Mouse (Mus musculus): Measurements from ENCODE around the gene Tmem182. TPM values are rescaled to one million over a fixed set of nuclear protein-coding genes. Genes with fewer than 3 reads are reported as not detected.

Tmem182 gene
- total RNA-seq, 2 experiments from 2014 or later = 141 to 153 TPM

DNA sequence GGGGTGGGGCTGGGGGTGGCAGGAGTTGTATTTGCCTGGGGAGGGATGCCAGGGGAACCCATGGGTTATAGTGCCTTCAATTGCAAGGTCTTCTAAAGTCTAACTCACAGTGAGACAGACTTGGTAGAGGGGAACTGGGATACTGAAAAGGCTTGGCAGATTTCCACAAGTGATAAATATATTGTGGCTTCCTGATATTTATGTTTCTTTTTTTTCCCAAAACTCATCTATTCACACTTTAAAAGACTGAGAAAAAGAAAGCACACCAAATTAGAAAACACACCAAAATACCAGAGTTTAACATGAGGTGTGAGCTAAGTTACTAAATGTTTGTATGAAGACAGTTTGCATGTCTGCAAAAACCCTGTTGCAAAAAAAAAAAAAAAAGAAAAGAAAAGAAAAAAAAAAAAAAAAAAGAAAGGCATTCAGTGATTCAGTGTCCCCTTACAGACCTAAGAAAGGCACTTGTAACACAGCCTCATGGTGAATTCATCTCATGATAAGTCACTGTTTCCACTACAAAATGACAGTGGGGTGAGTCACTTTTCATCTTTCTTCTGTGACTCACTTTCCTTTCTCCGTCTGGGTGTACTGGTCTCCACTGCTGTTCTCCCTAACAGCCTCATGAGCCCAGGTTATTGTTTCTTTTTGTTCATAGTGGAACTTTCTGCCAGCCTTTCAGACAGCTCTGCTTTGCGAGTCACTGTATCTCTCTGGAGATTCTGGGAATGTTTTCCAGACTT is 42.0 kb downstream of the Tmem182 start:
- intact Hi-C loops (cut with DNase I) = no loop called here
- no peak for DNase-seq (ENCODE audit: low spot score)

DNA sequence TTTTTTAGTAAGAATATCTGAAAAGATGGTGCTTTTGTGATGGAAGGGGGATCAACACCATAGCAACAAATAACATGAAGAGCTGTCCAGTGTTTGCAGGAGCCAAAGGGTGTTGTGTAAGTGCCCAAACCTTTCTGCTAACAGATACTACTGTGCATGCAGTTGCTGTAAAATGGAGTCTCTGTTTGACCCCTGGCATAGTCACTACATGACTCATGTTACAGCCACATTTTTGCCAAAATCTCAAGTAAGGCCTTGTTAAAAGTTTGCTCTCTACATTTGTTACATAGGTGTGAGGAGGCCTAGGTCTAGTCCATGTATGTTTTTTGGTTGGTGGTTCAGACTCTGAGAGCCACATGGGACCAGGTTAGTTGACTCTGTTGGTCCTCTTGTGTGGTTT is 45.9 kb downstream of the Tmem182 start:
- no peak for DNase-seq (ENCODE audit: low spot score)
- intact Hi-C loops (cut with DNase I) = no loop called here

DNA sequence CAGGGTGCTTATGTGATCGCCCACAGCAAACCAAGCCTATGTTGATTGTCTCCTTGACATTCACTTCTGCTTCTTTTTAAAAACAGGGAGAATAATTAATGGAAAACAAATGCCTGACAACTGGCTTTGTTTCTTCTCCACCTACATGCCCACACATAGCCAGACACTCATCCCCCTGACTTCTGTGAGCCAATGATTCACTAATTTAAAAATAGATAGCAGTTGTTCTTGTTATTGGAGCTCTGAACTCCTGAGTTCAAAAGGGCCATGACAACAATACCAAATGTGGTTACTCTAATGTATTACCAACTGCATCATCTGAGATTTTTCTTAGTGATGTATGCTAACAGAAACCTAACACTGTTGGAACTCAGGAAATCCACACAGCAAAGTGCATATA is 49.9 kb downstream of the Tmem182 start:
- intact Hi-C loops (cut with DNase I) = no loop called here

DNA sequence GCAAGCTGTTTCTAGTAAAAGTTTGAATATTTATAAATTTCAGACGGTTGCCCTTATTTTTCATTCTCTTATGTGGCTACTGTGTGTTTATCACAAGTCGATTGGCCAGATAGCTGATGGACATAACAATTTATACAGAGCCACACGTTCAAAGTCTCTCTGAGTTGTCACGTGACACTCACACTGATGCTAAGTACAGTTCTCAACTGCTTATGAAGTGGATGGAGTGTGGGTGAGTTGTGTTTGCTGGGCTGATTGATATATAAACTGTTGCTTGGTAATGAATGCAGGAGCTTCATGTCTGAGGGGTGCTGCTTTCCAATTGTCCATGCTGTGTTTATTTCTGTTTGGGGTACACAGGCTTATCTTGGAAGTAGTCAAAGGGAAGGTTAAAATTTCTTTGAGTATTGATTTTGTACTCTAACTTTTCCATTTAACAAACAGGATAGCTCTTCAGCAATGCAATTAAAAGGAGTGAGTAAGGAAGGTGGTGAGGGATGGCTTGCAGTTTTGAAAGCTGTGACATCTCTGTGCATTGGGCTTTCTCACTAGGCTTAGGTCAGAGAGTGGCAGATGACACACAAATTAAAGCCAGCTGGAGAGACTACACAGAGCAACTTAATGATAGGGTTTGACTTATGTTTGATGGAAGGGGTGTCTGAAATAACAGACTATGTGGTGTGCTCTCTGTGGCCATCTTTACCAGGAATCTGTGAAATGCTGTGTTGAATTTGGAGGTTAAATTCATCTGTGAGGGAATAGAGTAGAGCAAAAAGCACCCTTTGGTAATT is 51.6 kb downstream of the Tmem182 start:
- intact Hi-C loops (cut with DNase I) = no loop called here
- DNase-seq (ENCODE audit: low spot score) = no peak

More for the DNA sequence above, 49.9 kb downstream of the Tmem182 start:
- no peak for DNase-seq (ENCODE audit: low spot score)

DNA sequence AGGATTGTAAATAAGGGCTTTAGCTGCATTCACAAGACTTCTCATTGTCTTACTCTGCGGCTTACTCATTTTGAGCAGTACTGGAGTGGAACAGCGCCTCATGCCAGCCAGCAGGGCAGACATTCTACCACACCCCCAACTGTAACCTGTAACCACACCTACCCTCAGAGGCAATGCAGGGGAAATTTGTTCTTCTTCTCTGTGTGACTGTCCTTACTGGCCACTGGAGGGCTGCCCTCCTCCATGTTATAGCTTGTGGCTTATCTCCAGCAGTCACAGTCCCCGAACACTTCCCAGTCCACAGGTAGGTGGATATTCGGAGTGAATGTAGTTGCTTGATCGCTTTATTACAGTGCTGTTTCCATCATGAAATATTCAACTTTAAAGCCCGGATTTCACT is 59.6 kb downstream of the Tmem182 start:
- intact Hi-C loops (cut with DNase I) = no loop called here
- no peak for DNase-seq (ENCODE audit: low spot score)

DNA sequence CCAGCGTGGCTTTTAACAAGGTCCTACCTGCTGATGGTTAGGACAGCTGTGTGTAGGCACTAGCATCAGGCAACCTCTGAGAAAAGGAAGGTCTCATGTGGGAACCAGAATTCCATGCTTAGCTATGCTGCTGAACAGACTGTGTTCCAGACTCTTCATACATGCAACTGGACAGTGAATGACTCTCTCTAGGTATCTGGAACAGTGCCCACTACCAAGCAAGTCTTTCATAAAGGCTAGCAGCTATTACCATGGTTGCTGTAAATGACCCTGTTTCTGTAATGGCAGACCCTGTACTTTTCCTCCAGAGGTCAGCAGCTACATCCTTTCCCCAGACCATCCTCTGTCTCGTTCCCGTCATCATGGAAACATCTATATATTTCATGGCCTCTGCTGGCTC is 61.7 kb downstream of the Tmem182 start:
- intact Hi-C loops (cut with DNase I) = no loop called here
- DNase-seq (ENCODE audit: low spot score) = no peak

DNA sequence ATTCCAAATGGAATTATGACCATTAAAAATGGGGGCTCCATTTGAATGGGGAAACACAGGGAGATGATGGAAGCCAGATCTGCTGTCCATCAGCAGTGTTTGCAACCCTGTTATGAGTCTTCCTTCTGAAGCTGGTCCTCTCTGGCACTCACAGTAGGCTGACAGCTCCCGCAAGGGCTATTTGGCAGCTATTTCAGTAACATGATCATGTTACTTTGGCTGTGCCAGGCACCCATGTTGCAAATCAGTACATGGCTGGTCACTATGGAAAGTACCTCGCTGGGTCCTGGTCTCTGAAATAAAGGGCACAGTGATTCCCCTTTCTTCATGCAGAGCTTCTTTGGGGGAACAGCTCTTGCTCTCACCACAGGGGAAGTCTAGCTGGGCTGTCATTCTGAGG is 62.2 kb downstream of the Tmem182 start:
- intact Hi-C loops (cut with DNase I) = no loop called here
- DNase-seq (ENCODE audit: low spot score) = no peak

DNA sequence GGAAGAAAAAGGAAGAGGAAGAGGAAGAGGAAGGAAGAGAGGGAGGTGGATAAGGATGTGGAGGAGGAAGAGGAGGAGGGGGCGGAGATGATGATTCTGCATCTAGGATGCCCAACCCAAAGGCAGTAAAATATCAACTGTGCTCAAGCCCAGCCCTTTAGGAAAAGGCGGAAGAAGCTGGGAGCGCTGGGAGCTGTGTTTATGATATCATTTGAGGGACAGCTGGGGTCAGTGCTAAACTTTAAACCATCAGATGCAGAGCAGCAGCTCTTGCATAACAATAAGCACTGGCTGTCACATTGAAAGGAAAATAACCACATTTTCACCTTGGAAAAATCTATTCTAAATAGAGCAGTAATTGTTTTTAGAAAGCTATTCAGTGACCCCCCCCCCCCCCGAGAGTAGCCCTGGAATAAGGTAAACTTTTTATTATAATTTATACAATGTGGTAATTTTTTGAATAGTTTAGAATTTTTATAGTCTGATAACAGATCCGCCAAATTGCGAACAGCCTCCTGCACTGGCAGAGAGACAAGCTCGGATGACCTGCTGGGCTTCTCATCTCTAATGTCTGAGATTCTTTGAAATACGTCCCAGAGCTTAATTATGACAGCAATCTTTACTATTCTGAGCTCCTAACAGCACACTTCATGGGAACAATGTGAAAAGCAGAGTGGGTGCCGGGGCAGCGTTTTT is 68.5 kb downstream of the Tmem182 start:
- no peak for DNase-seq (ENCODE audit: low spot score)
- intact Hi-C loops (cut with DNase I) = no loop called here

DNA sequence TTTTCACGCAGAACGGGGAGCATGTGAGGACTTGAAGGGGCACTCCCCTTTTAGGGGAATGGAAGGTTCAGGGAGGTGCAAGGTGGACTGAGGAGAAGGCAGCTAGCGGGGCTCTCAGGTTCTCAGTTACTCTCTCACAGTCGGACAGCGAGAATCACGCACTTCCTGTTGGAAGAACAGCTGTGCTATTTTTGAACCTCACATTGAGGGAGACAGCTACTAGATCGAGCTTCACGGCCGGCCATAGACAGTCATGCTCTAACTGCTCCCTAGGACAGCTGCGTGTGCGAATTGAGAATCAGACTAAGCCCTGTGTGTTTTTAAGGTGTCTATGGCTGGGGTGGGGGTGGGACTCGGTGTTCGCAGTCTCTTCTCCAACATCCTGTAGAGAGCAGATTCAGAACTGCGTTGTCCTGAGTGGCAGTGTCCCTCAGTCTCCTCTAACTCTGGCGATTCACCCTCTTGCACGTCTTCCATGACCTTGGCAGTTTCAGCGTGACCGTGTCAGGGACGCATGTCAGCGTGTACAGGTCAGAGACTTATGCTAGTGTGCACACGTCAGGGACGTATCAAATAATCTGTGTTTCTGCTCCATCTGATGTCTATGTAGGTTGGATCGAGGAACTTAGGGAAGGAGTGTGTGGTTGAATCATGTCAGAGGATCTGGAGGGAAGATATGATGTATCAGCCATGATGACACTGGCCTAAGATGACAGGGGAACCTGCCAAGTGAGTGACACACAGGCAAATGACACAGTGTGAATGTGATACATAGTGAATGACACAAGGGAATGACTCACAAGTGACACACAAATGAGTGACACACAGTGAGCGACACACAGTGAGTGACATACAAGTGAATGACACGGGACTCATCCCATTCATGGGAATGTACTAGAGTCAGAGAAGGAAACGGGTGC is 69.3 kb downstream of the Tmem182 start:
- intact Hi-C loops (cut with DNase I) = no loop called here
- no peak for DNase-seq (ENCODE audit: low spot score)

DNA sequence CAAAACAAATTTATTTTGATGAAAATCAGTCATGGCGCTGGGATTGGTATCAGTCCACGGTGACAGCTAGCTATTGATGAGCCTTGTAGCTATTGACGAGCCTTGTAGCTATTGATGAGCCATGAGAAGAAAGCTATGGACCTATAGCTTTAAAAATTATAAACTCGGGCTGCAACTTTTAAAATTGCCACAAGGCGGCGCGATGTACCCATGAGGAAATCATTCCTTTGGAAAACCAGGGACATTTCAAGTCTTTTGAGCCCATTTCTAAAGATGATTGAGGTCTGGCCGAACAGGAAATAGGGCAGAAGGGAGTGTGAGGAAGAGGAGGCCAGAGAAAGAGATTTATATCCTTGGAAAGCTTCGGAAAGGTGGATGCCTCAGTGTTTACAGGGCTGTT is 73.7 kb downstream of the Tmem182 start:
- intact Hi-C loops (cut with DNase I) = no loop called here
- DNase-seq (ENCODE audit: low spot score) = no peak

DNA sequence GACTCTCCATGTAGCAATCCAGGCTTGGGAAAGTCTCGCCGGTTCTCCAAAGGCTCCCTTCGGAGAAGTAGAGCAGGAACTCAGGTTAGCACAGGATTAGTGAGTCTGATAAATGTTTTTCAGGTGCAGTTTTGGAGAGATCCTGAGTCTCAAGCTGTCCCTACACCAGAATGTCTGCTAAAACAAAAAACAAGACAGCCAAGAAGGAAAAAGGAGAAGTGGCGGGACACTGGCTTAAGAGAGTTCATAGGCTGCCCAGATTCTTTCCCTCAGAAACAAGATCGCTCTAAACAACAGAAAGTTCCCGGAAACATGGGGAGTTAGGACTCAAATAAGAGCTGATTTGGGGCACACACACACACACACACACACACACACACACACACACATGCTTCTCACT is 74.1 kb downstream of the Tmem182 start:
- intact Hi-C loops (cut with DNase I) = no loop called here
- DNase-seq (ENCODE audit: low spot score) = no peak

DNA sequence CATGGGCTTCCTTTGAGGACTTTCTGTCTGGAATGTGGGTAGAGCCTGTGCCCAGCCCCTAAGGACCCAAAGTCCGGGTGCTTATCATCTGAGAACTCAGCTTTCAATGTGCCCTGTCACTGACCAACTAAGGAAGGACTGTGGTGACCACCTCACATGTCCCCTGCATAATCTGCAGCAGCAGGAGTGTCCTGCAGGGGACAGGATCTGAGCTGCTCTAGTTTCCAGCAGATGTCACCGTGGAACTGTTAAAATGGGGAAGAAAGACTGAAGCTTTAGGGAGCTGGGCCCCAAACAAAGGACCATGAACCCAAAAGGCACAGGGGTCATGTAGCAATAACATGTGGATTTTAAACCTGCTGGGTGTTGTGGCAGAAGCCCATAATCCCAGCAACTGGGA is 75.1 kb downstream of the Tmem182 start:
- intact Hi-C loops (cut with DNase I) = no loop called here
- DNase-seq (ENCODE audit: low spot score) = no peak

DNA sequence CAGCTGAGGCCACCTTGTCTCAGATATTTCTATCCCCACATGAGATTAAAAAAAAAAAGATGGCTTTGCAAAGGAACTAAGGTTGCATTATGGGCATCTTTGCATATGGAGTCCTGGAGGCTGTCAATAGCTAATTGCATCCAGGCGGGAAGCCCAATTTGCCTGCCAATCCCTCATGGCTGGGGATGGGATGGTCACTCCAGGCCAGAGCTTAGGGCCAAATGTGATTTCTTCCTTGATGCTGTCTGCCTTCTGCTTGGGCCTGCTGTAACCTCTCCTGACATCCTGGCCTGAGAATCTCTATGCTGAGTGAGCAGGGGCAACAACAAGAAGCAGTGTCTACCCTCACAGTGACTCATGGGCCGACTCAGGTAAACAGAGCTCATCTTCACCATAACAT is 78.5 kb downstream of the Tmem182 start:
- intact Hi-C loops (cut with DNase I) = no loop called here
- DNase-seq (ENCODE audit: low spot score) = no peak

DNA sequence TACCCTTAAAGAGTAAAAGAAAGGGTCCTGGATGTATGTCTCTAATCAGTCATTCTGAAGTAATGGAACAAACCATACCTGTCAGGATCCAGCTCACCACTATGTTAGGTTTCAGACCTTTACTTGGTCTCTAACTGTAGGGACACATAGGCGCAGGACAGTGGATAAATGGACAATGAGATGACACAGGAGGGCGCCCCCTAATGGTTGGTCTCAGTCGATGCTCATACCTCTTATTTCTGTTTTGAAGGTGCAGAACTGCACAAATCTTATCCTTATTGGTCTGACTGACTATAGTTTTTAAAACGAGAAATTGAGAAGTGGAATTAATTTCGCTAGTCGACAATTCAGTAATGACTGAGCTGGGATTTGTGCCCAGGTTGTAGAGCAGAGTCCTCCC is 79.5 kb downstream of the Tmem182 start:
- DNase-seq (ENCODE audit: low spot score) = no peak
- intact Hi-C loops (cut with DNase I) = no loop called here

DNA sequence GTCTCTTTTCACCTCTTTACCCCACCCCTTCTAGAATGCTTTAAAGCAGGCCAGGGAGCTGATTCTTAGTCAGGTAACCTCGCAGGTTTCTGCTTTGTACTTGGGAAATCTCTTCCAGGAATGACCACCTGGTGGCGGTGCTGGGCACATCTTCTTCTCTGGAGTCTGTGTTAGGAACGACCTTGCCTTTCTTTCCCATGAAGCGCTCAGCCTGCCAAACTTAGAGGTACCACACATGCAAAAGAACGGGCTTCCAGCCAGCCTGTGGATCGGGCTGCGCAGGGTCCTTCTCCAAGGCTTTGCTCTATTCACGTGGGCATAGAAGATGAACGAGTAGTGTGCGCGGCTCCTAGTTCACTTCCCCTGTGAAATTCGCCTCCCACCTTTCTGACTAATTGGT is 82.3 kb downstream of the Tmem182 start:
- DNase-seq (ENCODE audit: low spot score) = no peak
- intact Hi-C loops (cut with DNase I) = no loop called here

DNA sequence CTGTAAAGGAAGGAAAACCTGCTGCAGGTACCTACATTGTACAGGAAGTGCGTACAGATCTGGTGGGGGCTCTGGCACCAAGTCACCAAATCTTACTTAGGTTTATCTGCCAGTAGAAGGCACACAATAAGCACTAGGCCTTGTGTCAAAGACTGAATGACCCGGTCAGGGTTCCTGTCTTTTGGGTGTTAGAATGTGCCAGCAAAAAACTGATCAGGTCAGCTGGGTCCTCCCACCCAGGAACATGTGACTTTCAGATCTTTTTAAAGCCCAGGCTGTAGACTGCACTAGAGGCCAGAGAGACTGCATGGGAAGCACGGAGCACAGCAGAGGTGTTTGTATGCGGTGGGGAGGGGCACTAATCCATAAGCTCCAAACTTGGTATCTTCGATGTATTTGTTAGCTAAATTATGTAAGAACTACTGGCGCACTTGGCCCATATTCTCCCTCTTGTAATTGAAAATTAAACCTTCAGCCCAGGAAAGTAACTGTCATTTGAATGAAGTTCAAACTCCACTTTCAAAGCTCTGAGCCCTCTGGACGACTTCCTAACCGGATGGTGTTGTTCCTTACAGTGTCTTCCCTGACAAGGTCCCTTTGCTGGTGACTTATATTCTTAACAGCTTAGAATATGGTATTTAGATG is 83.1 kb downstream of the Tmem182 start:
- DNase-seq (ENCODE audit: low spot score) = no peak
- intact Hi-C loops (cut with DNase I) = no loop called here

DNA sequence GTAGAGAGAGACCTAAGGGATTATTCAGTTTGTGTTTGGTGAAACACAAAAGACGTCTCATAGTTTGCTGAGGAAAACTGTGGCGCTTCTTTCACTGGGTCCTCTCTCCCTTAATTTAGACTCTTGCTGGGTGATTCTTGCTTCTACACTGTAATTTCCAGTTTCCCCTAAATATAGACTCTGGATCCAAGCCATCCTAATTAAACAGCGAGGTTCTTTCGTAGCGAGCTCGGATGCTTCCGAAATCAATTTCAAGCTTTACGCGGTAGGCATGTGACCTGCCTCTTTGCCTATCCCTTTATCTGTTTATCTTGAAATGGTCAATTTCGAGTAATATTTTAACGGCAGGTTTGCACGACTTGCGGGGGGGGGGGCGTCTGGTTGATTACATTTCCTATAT is 84.2 kb downstream of the Tmem182 start:
- no peak for DNase-seq (ENCODE audit: low spot score)
- intact Hi-C loops (cut with DNase I) = no loop called here

DNA sequence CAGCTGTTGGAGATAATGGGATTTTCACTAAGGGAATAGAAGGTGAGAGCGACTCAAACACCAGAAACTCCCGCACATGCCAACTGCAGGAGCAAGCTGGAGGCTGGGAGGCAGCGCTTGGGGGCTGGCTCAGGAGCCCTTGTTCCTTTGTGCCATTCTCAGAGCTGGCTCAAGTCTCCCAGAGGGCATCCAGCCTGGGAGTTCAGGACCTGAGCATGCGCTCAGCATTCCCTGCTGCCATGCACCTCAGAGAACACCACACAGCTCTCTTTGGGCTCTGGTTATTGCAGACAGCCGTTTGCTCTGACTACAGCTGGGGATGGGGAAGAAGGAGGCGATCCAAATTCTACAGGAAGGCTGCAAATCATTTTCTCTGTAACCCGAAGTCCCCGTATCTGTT is 84.8 kb downstream of the Tmem182 start:
- no peak for DNase-seq (ENCODE audit: low spot score)
- intact Hi-C loops (cut with DNase I) = no loop called here

DNA sequence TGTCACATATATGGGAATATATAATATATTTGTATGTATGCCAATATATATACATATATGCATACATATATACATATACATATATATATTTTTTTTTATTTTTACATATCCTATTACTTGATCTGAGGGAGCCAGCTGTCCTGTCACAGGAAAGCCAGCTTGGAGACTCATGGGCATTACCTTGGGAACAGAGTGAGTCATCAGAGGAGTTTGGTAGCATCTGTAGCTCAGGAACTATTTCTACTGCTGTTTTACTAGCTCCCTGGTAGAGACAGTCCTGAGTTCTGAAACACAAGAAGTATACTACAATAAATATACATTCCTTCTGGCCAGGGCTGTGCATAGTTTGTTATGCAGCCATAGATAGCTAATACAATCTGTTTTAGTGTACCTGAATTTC is 98.3 kb downstream of the Tmem182 start:
- DNase-seq (ENCODE audit: low spot score) = no peak
- intact Hi-C loops (cut with DNase I) = no loop called here
